Mouse (Mus musculus) liver, adult 2 months (tissue): ENCODE results near the gene Kif13a. TPM values are rescaled to one million over a fixed set of nuclear protein-coding genes. Genes with fewer than 3 reads are reported as not detected.

Source experiments
- DNase-seq: peaks from one replicate; pipeline ENCODE4 v3.0.0-alpha.2; 2011; ENCODE audit warnings: low read depth, low spot score; ENCODE audit errors: extremely low read depth
- H3K27ac ChIP-seq: fragments of 200-500 bp; replicated peaks from 2 replicates; pipeline ENCODE4 v1.5.1; 2012; ENCODE audit warnings: low read depth, mild to moderate bottlenecking, control low read depth, inconsistent platforms, low read length; ENCODE audit not compliant: insufficient read depth
- H3K27me3 ChIP-seq: fragments of 200-500 bp; 2 replicates; pipeline ENCODE4 v1.6.1; 2012; ENCODE audit warnings: mild to moderate bottlenecking, moderate library complexity, low read length, inconsistent platforms; ENCODE audit not compliant: control insufficient read depth, insufficient read depth
- H3K36me3 ChIP-seq: fragments of 200-500 bp; 2 replicates; pipeline ENCODE4 v1.6.1; 2012; ENCODE audit warnings: low read length, inconsistent platforms; ENCODE audit not compliant: control insufficient read depth, insufficient read depth
- H3K4me1 ChIP-seq: fragments of 200-500 bp; 2 replicates; pipeline ENCODE4 v1.6.1; 2011; ENCODE audit warnings: low read length; ENCODE audit not compliant: control insufficient read depth, insufficient read depth
- H3K4me3 ChIP-seq: fragments of 200-500 bp; 2 replicates; pipeline ENCODE4 v1.5.1; 2011; ENCODE audit warnings: low read depth, mild to moderate bottlenecking, control low read depth, low read length, moderate library complexity; ENCODE audit not compliant: insufficient read depth
- H3K79me2 ChIP-seq: fragments of 200-500 bp; 2 replicates; pipeline ENCODE4 v1.6.1; 2012; ENCODE audit warnings: inconsistent platforms, mild to moderate bottlenecking, low read length, moderate library complexity; ENCODE audit not compliant: control insufficient read depth, insufficient read depth
- H3K9ac ChIP-seq: fragments of 200-500 bp; 2 replicates; pipeline ENCODE4 v1.6.1; 2012; ENCODE audit warnings: low read depth, mild to moderate bottlenecking, control low read depth, inconsistent platforms, low read length
- CTCF ChIP-seq: fragments of 200-500 bp; IDR thresholded peaks from 2 replicates; pipeline ENCODE4 v1.5.1; 2011; ENCODE audit warnings: low read depth, low read length, control low read depth
- POLR2A ChIP-seq: fragments of 200-500 bp; IDR thresholded peaks from 2 replicates; pipeline ENCODE4 v1.6.1; 2011; ENCODE audit warnings: low read length, control low read depth; ENCODE audit not compliant: insufficient read depth; ENCODE audit errors: extremely low read depth
- WGBS: fragments of 180-500 bp; shearing (Covaris S2); methylation state at CpG from one replicate; pipeline ENCODE4 v1.1.7; 2018; 5-methylcytosine and 5-hydroxymethylcytosine counted together
- polyA plus RNA-seq: library from polyadenylated mRNA; depleted of rRNA; stranded (reverse); fragments of >200 nt; gene quantifications from 2 replicates; pipeline ENCODE4 v1.2.3, GENCODE M21; 2012
- total RNA-seq: library from RNA; depleted of rRNA; stranded (reverse); fragments of >200 nt; gene quantifications from 2 replicates; pipeline ENCODE4 v1.2.3, GENCODE M21; 2014

The Kif13a gene
- total and polyA plus RNA-seq, 2 experiments, result 6.6 to 11.1 TPM

DNA sequence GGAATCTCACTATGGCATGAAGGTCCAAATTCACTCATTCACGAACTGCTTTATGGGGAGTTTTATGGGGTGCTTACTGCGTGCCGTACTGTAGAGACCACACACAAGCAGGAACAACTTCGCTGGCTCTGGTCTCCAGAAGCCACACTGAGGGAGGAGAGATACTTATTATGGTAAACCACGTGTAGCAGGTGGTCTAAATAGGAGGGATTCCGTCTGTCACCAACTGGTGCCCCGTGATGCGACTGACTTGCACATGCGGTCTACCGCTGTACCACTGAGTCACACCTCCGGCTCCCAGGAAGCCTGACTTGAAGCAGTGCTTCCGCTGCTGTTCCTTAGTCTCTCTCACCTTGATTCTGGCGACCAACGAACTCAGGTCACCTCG is 986 bp upstream of the Kif13a start:
- Histone ChIP-seq H3K79me2 (peaks cover 4% of the 10 kb centered on the region; the same call in 1 of the 2 replicates), H3K36me3 (no peaks in the 10 kb centered on the region), H3K27me3 (no peaks in the 10 kb centered on the region), H3K4me1 (peaks cover 6% of the 10 kb centered on the region), H3K9ac (peak overlapping the region; percentile 33), H3K4me3 (peak overlapping the region; percentile 90), H3K27ac (no peak overlapping the region)
- WGBS, result 1% methylated on average over 15 of the region's 15 CpGs
- DNase-seq, result no peak
- no peak for TF ChIP-seq POLR2A
- no peak for TF ChIP-seq CTCF

DNA sequence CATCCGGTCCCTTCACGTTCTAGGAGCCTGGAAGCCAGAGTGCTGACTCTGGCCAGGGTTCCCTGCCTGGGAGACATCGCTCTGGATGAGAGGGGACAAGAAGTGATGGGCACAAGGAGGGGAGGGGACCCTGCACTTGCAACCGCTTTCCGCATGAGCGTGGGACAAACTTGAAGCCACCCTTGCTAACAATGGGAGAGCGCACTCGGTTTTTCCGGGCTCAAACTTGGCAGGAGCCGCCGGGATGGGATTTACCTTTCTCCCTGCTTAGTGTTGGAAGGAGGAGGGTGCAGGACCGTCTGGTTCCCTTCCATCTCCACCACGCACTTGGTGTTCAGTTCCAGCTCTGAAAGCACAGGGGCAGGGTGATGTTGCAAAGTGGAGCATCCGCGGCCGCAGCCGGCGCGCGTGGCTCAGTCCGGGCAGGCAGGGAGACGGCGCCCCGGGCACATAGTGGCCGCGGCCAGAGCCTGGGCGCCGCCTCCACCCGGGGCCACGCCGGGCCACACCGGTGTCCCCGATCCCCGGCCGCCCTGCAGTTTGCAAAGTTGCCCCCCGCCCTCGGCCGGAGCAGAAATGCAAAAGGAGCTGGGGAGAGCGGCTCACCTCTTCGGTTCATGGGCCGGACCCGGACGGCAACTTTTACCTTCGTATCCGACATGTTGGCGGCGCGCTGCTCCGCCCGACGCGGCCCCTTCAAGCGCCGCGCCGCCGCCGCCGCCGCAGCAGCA is 541 bp downstream of the Kif13a start:
- DNase-seq, result peak; percentile 17
- 8% methylated on average over 59 of the region's 60 CpGs for WGBS
- peaks cover 4% of the 10 kb centered on the region; the same call in 1 of the 2 replicates for H3K79me2 ChIP-seq
- peak overlapping the region; percentile 90 for H3K9ac ChIP-seq
- H3K4me3 ChIP-seq, result peak overlapping the region; percentile 90
- no peaks in the 10 kb centered on the region for H3K36me3 ChIP-seq
- TF ChIP-seq CTCF, result no peak
- TF ChIP-seq POLR2A, result no peak
- peaks cover 6% of the 10 kb centered on the region for H3K4me1 ChIP-seq
- H3K27ac ChIP-seq, result peak overlapping the region; percentile 72
- no peaks in the 10 kb centered on the region for H3K27me3 ChIP-seq

DNA sequence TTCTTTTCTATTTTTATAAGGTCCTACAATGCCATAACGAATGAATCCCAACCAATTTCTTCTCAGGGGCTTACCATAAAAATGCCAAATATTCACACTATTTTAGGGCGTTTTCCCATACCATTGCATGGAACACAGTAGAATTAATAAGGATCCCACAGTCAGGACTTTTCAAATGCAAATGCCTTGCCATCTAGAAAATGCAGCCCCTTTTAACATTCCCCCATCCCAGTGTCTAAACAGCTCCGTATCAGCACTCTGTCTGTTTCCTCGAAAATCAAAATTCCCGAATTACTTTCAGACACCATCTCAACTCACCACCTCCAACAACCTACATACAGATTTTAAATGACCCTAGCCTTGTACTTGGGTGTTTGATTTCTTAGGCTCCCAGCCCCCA is 1.3 kb downstream of the Kif13a start:
- TF ChIP-seq POLR2A (no peak), CTCF (no peak)
- peaks cover 6% of the 10 kb centered on the region for H3K4me1 ChIP-seq
- no peak overlapping the region for H3K4me3 ChIP-seq
- H3K79me2 ChIP-seq, result peaks cover 4% of the 10 kb centered on the region; the same call in 1 of the 2 replicates
- H3K27me3 ChIP-seq, result no peaks in the 10 kb centered on the region
- 76% methylated on average over 5 of the region's 5 CpGs for WGBS
- no peaks in the 10 kb centered on the region for H3K36me3 ChIP-seq
- no peak for DNase-seq
- H3K9ac ChIP-seq, result no peak overlapping the region
- H3K27ac ChIP-seq, result no peak overlapping the region

DNA sequence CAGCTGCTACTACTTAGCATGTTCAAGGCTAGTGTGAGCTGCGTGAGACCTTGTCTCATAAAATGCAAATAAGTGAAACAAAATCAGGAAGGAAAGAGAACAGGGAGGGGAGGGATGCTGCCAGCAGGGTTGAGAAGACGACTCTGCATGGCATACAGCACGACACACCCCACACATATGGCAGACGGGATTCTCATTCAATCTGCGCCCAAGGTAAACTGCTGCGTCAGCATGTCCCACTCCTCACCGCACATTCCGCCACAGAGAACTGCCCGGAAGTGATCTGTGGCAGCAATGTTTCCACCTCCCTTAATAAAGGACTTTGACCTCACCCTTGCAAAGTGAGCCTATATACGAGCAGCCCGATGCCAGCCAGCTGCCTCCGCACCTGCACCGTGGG is 4.0 kb downstream of the Kif13a start:
- Histone ChIP-seq H3K4me1 (peaks cover 4% of the 10 kb centered on the region), H3K9ac (no peak overlapping the region), H3K27ac (no peak overlapping the region), H3K4me3 (no peak overlapping the region), H3K36me3 (no peaks in the 10 kb centered on the region), H3K27me3 (no peaks in the 10 kb centered on the region), H3K79me2 (peaks cover 4% of the 10 kb centered on the region; the same call in 1 of the 2 replicates)
- no peak for DNase-seq
- 95% methylated on average over 13 of the region's 13 CpGs for whole genome bisulfite sequencing
- TF ChIP-seq CTCF, result no peak
- no peak for TF ChIP-seq POLR2A

DNA sequence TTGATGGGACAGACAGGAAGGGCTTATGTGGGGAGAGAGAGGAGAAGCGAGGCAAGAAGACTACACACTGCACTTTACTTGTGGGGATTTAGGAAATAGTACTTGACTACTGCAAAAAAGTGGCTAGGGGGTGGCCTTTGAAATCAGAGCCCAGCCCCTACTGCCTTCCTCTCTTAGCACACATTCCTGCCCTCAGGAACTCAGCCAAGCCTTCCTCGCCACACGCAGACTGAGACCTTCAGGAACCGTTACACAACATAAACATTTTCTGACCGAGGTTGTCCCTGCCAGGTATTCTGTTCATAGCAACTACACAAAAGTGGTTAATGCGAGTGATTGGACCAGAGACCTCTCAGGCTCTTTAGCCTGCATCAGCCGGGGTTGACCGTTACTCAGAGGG is 8.1 kb downstream of the Kif13a start:
- no peak for DNase-seq
- Histone ChIP-seq H3K27ac (no peak overlapping the region), H3K4me1 (no peaks in the 10 kb centered on the region), H3K4me3 (no peak overlapping the region), H3K27me3 (no peaks in the 10 kb centered on the region), H3K79me2 (peaks cover 4% of the 10 kb centered on the region; the same call in 1 of the 2 replicates), H3K36me3 (no peaks in the 10 kb centered on the region), H3K9ac (no peak overlapping the region)
- 71% methylated on average over 8 of the region's 8 CpGs for WGBS
- no peak for TF ChIP-seq POLR2A
- no peak for TF ChIP-seq CTCF

DNA sequence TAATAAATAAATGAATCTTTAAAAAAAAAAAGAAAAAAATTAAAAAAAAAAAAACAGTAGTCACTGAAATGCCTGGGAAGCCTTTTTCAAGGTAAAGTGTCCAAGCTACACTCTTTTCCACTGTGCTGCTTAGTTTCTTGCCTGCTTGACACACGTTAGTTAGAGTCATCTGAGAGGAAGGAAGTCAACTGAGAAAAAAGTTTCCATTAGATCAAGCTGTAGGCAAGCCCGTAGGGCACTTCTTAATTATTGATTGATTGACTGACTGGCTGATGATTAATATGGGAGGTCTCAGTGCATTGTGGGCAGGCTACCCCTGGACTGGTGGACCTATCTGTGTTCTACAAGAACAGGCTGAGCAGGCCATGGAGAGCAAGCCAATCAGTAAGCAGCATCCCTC is 9.9 kb downstream of the Kif13a start:
- H3K36me3 ChIP-seq, result no peaks in the 10 kb centered on the region

More for the DNA sequence above, 9.9 kb downstream of the Kif13a start:
- Histone ChIP-seq H3K4me1 (no peaks in the 10 kb centered on the region), H3K27me3 (no peaks in the 10 kb centered on the region), H3K9ac (no peak overlapping the region), H3K79me2 (no peaks in the 10 kb centered on the region; the same call in 1 of the 2 replicates), H3K4me3 (no peak overlapping the region), H3K27ac (no peak overlapping the region)
- peak; percentile 77 for DNase-seq
- TF ChIP-seq POLR2A, result no peak
- 11% methylated on average over 2 of the region's 2 CpGs for WGBS
